Mouse (Mus musculus) heart, postnatal 14 days (tissue): ENCODE measurements around the gene Rnase10. TPM values are rescaled to one million over a fixed set of nuclear protein-coding genes. Genes with fewer than 3 reads are reported as not detected.

ENCODE experiments used
- total RNA-seq, 2 experiments: library from RNA; stranded (reverse); gene quantifications; 2 replicates each; pipeline ENCODE4 v1.2.3; 2021

Gene Rnase10
- total RNA-seq, 2 experiments from 2014 or later = 0.22 TPM; not detected in 1

Other genes with a start within 250 kb of the Rnase10 start
- 10 to 100 TPM; 18.1 to 24.3 TPM for gene Ttc5, start 222.2 kb upstream of the Rnase10 start, total RNA-seq
- gene Ccnb1ip1, start 200.0 kb upstream of the Rnase10 start, total RNA-seq = not detected
- 10 to 100 TPM; 13.3 to 14.1 TPM for gene Parp2, start 199.9 kb upstream of the Rnase10 start, total RNA-seq
- gene Tep1, start 137.2 kb upstream of the Rnase10 start, total RNA-seq = 10 to 100 TPM; 10.4 to 15.5 TPM
- gene Klhl33, start 110.2 kb upstream of the Rnase10 start, total RNA-seq = 10 to 100 TPM; 14.5 to 22.5 TPM
- 10 to 100 TPM; 59.4 to 63.9 TPM for gene Osgep, start 82.9 kb upstream of the Rnase10 start, total RNA-seq
- gene Apex1, start 82.8 kb upstream of the Rnase10 start, total RNA-seq = 10 to 100 TPM; 26.3 to 29.4 TPM
- 10 to 100 TPM; 19.2 to 21.8 TPM for gene Pip4p1, start 76.9 kb upstream of the Rnase10 start, total RNA-seq
- 10 to 100 TPM; 15.6 to 17.3 TPM for gene Pnp, start 76.7 kb upstream of the Rnase10 start, total RNA-seq
- 10 to 100 TPM; 11.1 to 13.0 TPM for gene Gm49342, start 63.2 kb upstream of the Rnase10 start, total RNA-seq
- gene Pnp2, start 51.8 kb upstream of the Rnase10 start, total RNA-seq = 1 to 10 TPM in 1 of 2 experiments, under 1 TPM in 1; 0.39 to 1.2 TPM
- not detected for gene Rnase9, start 34.1 kb downstream of the Rnase10 start, total RNA-seq
- not detected for gene Rnase11, start 42.4 kb downstream of the Rnase10 start, total RNA-seq
- not detected for gene Rnase12, start 49.9 kb downstream of the Rnase10 start, total RNA-seq
- not detected for gene Olfr750, start 66.7 kb downstream of the Rnase10 start, total RNA-seq
- gene Rnase4, start 83.3 kb downstream of the Rnase10 start, total RNA-seq = 10 to 100 TPM; 45.7 to 58.6 TPM
- 1 to 10 TPM; 5.8 to 6.5 TPM for gene Ang, start 83.4 kb downstream of the Rnase10 start, total RNA-seq
- gene Eddm3b, start 106.7 kb downstream of the Rnase10 start, total RNA-seq = not detected
- gene Rnase6, start 116.2 kb downstream of the Rnase10 start, total RNA-seq = 1 to 10 TPM in 1 of 2 experiments, under 1 TPM in 1; 0.43 to 1.1 TPM
- not detected for gene Rnase1, start 139.0 kb downstream of the Rnase10 start, total RNA-seq
- not detected for gene Rnase2b, start 154.5 kb downstream of the Rnase10 start, total RNA-seq
- not detected for gene Ang2, start 191.4 kb downstream of the Rnase10 start, total RNA-seq
- gene Ear14, start 195.6 kb downstream of the Rnase10 start, total RNA-seq = not detected
- gene Rnase2a, start 248.4 kb downstream of the Rnase10 start, total RNA-seq = not detected